Mouse (Mus musculus) T-cell, adult 2 months (primary cell): ENCODE data around the gene Hp1bp3.

Source experiments
- DNase-seq: peaks from one replicate; pipeline ENCODE4 v3.0.0; 2022; ENCODE audit warnings: low spot score

Hp1bp3 gene

GRCm38 (mm10) chr4:138222396-138222795, 6.3 kb downstream of the Hp1bp3 start:
- DNase-seq: peak; percentile 44

- DNase-seq: peak; percentile 32
Observed at GRCm38 (mm10) chr4:138223623-138224022, 7.5 kb downstream of the Hp1bp3 start.

- DNase-seq: no peak
Observed at GRCm38 (mm10) chr4:138246756-138247665, 30.9 kb downstream of the Hp1bp3 start.

GRCm38 (mm10) chr4:138250088-138250960, 34.2 kb downstream of the Hp1bp3 start, which contains the start of the genes Sh2d5 and Kif17:
TSS of gene Sh2d5 (plus strand) at chr4:138250403.
TSS of gene Kif17 (plus strand) at chr4:138250435.
- peak; percentile 67 for DNase-seq

GRCm38 (mm10) chr4:138251819-138252218, 35.7 kb downstream of the Hp1bp3 start:
- peak; percentile 27 for DNase-seq

GRCm38 (mm10) chr4:138252231-138252630, 36.1 kb downstream of the Hp1bp3 start:
- DNase-seq: no peak

- peak; percentile 31 for DNase-seq
Observed at GRCm38 (mm10) chr4:138257116-138257687, 41.1 kb downstream of the Hp1bp3 start.

GRCm38 (mm10) chr4:138258663-138259062, 42.6 kb downstream of the Hp1bp3 start:
- no peak for DNase-seq

GRCm38 (mm10) chr4:138259482-138259881, 43.4 kb downstream of the Hp1bp3 start:
- DNase-seq: no peak

GRCm38 (mm10) chr4:138261843-138262681, 46.0 kb downstream of the Hp1bp3 start:
- DNase-seq: peak; percentile 82

GRCm38 (mm10) chr4:138267869-138268268, 51.8 kb downstream of the Hp1bp3 start:
- DNase-seq: no peak

- no peak for DNase-seq
Observed at GRCm38 (mm10) chr4:138272011-138272997, 56.2 kb downstream of the Hp1bp3 start.

GRCm38 (mm10) chr4:138278346-138278745, 62.2 kb downstream of the Hp1bp3 start:
- no peak for DNase-seq

- peak; percentile 82 for DNase-seq
Observed at GRCm38 (mm10) chr4:138282834-138283233, 66.7 kb downstream of the Hp1bp3 start.

- no peak for DNase-seq
Observed at GRCm38 (mm10) chr4:138286411-138286810, 70.3 kb downstream of the Hp1bp3 start.

GRCm38 (mm10) chr4:138288691-138289090, 72.6 kb downstream of the Hp1bp3 start:
- no peak for DNase-seq

GRCm38 (mm10) chr4:138292028-138292427, 75.9 kb downstream of the Hp1bp3 start:
- DNase-seq: no peak

- no peak for DNase-seq
Observed at GRCm38 (mm10) chr4:138293261-138293948, 77.3 kb downstream of the Hp1bp3 start.

- no peak for DNase-seq
Observed at GRCm38 (mm10) chr4:138293949-138294550, 78.0 kb downstream of the Hp1bp3 start.
